Mouse (Mus musculus) liver, embryonic 15.5 days (tissue): ENCODE data around the gene B830017H08Rik. TPM values are rescaled to one million over a fixed set of nuclear protein-coding genes. Genes with fewer than 3 reads are reported as not detected.

Experiments used
- ATAC-seq: fragments of 200-750 bp; cut with Nextera tagmentation; 2 replicates; pipeline ENCODE4 v1.8.0; 2017; ENCODE audit warnings: moderate number of reproducible peaks, mild to moderate bottlenecking, moderate library complexity; ENCODE audit not compliant: insufficient read depth
- H3K27ac ChIP-seq: fragments of 300-500 bp; sonication (generic); replicated peaks from 2 replicates; pipeline ENCODE4 v1.5.1; 2015; ENCODE audit warnings: mild to moderate bottlenecking, inconsistent platforms
- H3K27me3 ChIP-seq: fragments of 300-500 bp; sonication (generic); 2 replicates; pipeline ENCODE4 v1.6.1; 2015; ENCODE audit warnings: mild to moderate bottlenecking, inconsistent platforms
- H3K36me3 ChIP-seq: fragments of 300-500 bp; sonication (generic); replicated peaks from 2 replicates; pipeline ENCODE4 v1.6.1; 2015; ENCODE audit warnings: moderate library complexity, mild to moderate bottlenecking, inconsistent platforms
- H3K4me1 ChIP-seq: fragments of 300-500 bp; sonication (generic); replicated peaks from 2 replicates; pipeline ENCODE4 v1.6.1; 2015; ENCODE audit warnings: inconsistent platforms
- H3K4me2 ChIP-seq: fragments of 300-500 bp; sonication (generic); 2 replicates; pipeline ENCODE4 v1.6.1; 2015; ENCODE audit warnings: moderate library complexity, mild to moderate bottlenecking, inconsistent platforms
- H3K4me3 ChIP-seq: fragments of 300-500 bp; sonication (generic); replicated peaks from 2 replicates; pipeline ENCODE4 v1.5.1; 2015; ENCODE audit warnings: mild to moderate bottlenecking, inconsistent platforms
- H3K9ac ChIP-seq: fragments of 300-500 bp; sonication (generic); 2 replicates; pipeline ENCODE4 v1.6.1; 2015; ENCODE audit warnings: moderate library complexity, mild to moderate bottlenecking, inconsistent platforms
- H3K9me3 ChIP-seq: fragments of 300-500 bp; sonication (generic); replicated peaks from 2 replicates; pipeline ENCODE4 v1.6.1; 2016; ENCODE audit warnings: inconsistent platforms
- WGBS: fragments of 180-500 bp; shearing (Covaris S2); methylation state at CpG from one replicate; pipeline ENCODE4 v1.1.7; 2015; ENCODE audit warnings: mixed read lengths; ENCODE audit not compliant: insufficient replicate concordance; 5-methylcytosine and 5-hydroxymethylcytosine counted together
- polyA plus RNA-seq: library from polyadenylated mRNA; unstranded; fragments of >200 nt; fragmentation: Nextera tagmentation; extraction: Ambion mirVana; gene quantifications from 2 replicates; pipeline ENCODE4 v1.2.1, GENCODE M21; 2015

B830017H08Rik gene
- polyA plus RNA-seq, 1 experiment from 2014 or later = not detected

DNA sequence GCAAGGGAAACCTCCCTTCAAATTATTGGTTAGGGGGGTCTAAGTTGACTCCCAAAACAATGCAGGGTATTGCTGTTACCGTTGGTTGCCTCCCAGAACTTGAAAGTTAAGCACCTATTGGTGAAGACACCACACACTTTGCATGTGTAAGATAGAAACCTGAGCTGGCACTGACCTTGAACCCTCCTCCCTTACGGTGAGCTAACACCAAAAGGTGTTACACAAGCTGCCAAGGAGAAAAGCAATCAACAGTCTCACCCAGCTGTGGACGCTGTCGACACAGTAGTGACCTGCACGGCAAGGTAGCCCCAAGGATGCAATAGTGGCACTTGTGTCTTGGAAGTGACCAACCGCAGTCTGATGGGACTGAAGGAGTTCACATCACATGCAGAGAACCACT lies 51.2 kb downstream of the B830017H08Rik start:
- no peak for ATAC-seq

More for the DNA sequence above, 51.2 kb downstream of the B830017H08Rik start:
- H3K4me2 ChIP-seq = no peak overlapping the region
- 76% methylated on average over 6 of the region's 6 CpGs for WGBS
- peaks cover 38% of the 10 kb centered on the region for H3K4me1 ChIP-seq
- H3K27me3 ChIP-seq = no peaks in the 10 kb centered on the region
- no peak overlapping the region for H3K9ac ChIP-seq
- no peak overlapping the region for H3K4me3 ChIP-seq
- H3K36me3 ChIP-seq = peaks cover 20% of the 10 kb centered on the region; the same call in 1 of the 2 replicates
- no peaks in the 10 kb centered on the region for H3K9me3 ChIP-seq
- no peak overlapping the region for H3K27ac ChIP-seq

Other genes with a start within 250 kb of the B830017H08Rik start
- gene Slc7a4, start 249.9 kb upstream of the B830017H08Rik start, polyA plus RNA-seq = 1.9 and 2.4 TPM in 2 replicates
- 14.0 and 14.3 TPM in 2 replicates for gene Smpd4, start 213.8 kb upstream of the B830017H08Rik start, polyA plus RNA-seq
- gene Ccdc74a, start 186.7 kb upstream of the B830017H08Rik start, polyA plus RNA-seq = 2.0 and 2.5 TPM in 2 replicates
- gene Med15, start 100.2 kb upstream of the B830017H08Rik start, polyA plus RNA-seq = 15.9 and 17.1 TPM in 2 replicates
- 13.0 and 14.3 TPM in 2 replicates for gene Klhl22, start 73.5 kb upstream of the B830017H08Rik start, polyA plus RNA-seq
- gene Scarf2, start 35.8 kb upstream of the B830017H08Rik start, polyA plus RNA-seq = 1.0 and 1.8 TPM in 2 replicates
- 0.55 and 0.89 TPM in 2 replicates for gene Car15, start 5.2 kb downstream of the B830017H08Rik start, polyA plus RNA-seq
- gene Gm20518, start 58.5 kb downstream of the B830017H08Rik start, polyA plus RNA-seq = 0.03 and 0.07 TPM in 2 replicates
- gene Tssk1, start 61.1 kb downstream of the B830017H08Rik start, polyA plus RNA-seq = not detected in 2 replicates
- 18.3 and 22.0 TPM in 2 replicates for gene Dgcr2, start 65.4 kb downstream of the B830017H08Rik start, polyA plus RNA-seq
- not detected in 2 replicates for gene Tssk2, start 65.5 kb downstream of the B830017H08Rik start, polyA plus RNA-seq
- gene Ess2, start 78.2 kb downstream of the B830017H08Rik start, polyA plus RNA-seq = 9.9 and 10.0 TPM in 2 replicates
- gene Gsc2, start 81.9 kb downstream of the B830017H08Rik start, polyA plus RNA-seq = not detected in 2 replicates
- gene Slc25a1, start 95.1 kb downstream of the B830017H08Rik start, polyA plus RNA-seq = 63.1 and 69.7 TPM in 2 replicates
- gene Vpreb2, start 147.3 kb downstream of the B830017H08Rik start, polyA plus RNA-seq = 1.7 and 2.0 TPM in 2 replicates
- gene Dgcr6, start 219.7 kb downstream of the B830017H08Rik start, polyA plus RNA-seq = 22.1 and 22.3 TPM in 2 replicates